Mouse (Mus musculus) activated CD4-positive, CD25-positive, alpha-beta regulatory T cell (primary cell): Measurements from ENCODE around the gene Plxna2. TPM values are rescaled to one million over a fixed set of nuclear protein-coding genes. Genes with fewer than 3 reads are reported as not detected.

Source experiments
- polyA plus RNA-seq, 2 experiments: library from polyadenylated mRNA; unstranded; fragments of 100-300 nt; shearing (Covaris generic); gene quantifications; one replicate each; pipeline ENCODE4 v1.2.1; 2017

The Plxna2 gene
- under 1 TPM in 1 of 2 experiments, not detected in 1; 0.06 TPM for polyA plus RNA-seq

GRCm38 (mm10) chr1:194617918-194618317 lies at the start of gene Plxna2:
TSS of gene Plxna2 (plus strand) at chr1:194618218.

